ENCODE assay signal across 21 mouse cellular contexts in genomic region chr2:84235641-84236040, GRCm38 (mm10).
DNase-seq lines count a peak whose midpoint lies in the region; ATAC-seq lines count a peak whose summit lies in the region.
"Had no signal": no experiment of that assay in that cellular context is flagged by ENCODE, and none has a peak within 500 bp of the region (broad histone marks: within the 10 kb centered on the region; RNA-seq: fewer than 3 reads in every experiment).

No protein-coding gene starts in this region.

- no peaks in the 10 kb centered on the region for H3K9me3 ChIP-seq in midbrain, embryonic 11.5 days (ENCODE audit: control insufficient read depth, low read length)
- no peaks in the 10 kb centered on the region for H3K9me3 ChIP-seq in midbrain, embryonic 16.5 days (replicated peaks; ENCODE audit: control insufficient read depth, low read length, poor library complexity, severe bottlenecking)
- H3K9me3 ChIP-seq in midbrain, embryonic 12.5 days = no peaks in the 10 kb centered on the region; the same call in 1 of the 2 replicates
- H3K9me3 ChIP-seq in midbrain, embryonic 15.5 days = no peaks in the 10 kb centered on the region
- H3K9me3 ChIP-seq: G1E had no signal

- peak; percentile 86 for DNase-seq in heart, adult 11 months
- no peak for DNase-seq in heart, adult 8-10 months (ENCODE audit: low spot score)
- peak; percentile 64 for DNase-seq in midbrain, embryonic 11.5 days (ENCODE audit: low spot score, missing footprints)
- DNase-seq: adrenal gland, adult 2 months; adrenal gland, adult 8-10 months; adrenal gland, postnatal 10 days; adrenal gland, postnatal 14 days; adrenal gland, postnatal 25 days; adrenal gland, postnatal 36 days; B cell, adult 2 months; cerebellum, adult 11 months; cerebellum, adult 11-12 months; cerebellum, adult 18-20 months had no signal

- no peaks in the 10 kb centered on the region for H3K27me3 ChIP-seq in midbrain, embryonic 11.5 days (ENCODE audit: control insufficient read depth, insufficient read depth, low read length)
- H3K27me3 ChIP-seq in midbrain, embryonic 16.5 days (ENCODE audit: control insufficient read depth, insufficient read depth, low read depth, low read length) = no peaks in the 10 kb centered on the region
- peaks cover 8% of the 10 kb centered on the region for H3K27me3 ChIP-seq in midbrain, embryonic 12.5 days
- H3K27me3 ChIP-seq in midbrain, embryonic 15.5 days (replicated peaks) = no peaks in the 10 kb centered on the region
- H3K27me3 ChIP-seq: CH12.LX had no signal

- H3K4me2 ChIP-seq in midbrain, embryonic 11.5 days = no peak overlapping the region
- H3K4me2 ChIP-seq in midbrain, embryonic 16.5 days (ENCODE audit: low read length) = no peak overlapping the region
- H3K4me2 ChIP-seq in midbrain, embryonic 12.5 days (replicated peaks) = no peak overlapping the region
- no peak overlapping the region for H3K4me2 ChIP-seq in midbrain, embryonic 15.5 days

- H3K4me3 ChIP-seq in midbrain, embryonic 11.5 days (ENCODE audit: low read depth, low read length) = no peak overlapping the region
- H3K4me3 ChIP-seq in midbrain, embryonic 16.5 days (ENCODE audit: low read depth, low read length) = no peak overlapping the region
- no peak overlapping the region for H3K4me3 ChIP-seq in midbrain, embryonic 12.5 days
- no peak overlapping the region for H3K4me3 ChIP-seq in midbrain, embryonic 15.5 days

- no peak overlapping the region for H3K27ac ChIP-seq in midbrain, embryonic 11.5 days (ENCODE audit: low read depth, low read length)
- no peak overlapping the region for H3K27ac ChIP-seq in midbrain, embryonic 16.5 days (ENCODE audit: low read length)
- no peak overlapping the region for H3K27ac ChIP-seq in midbrain, embryonic 12.5 days (replicated peaks)
- no peak overlapping the region for H3K27ac ChIP-seq in midbrain, embryonic 15.5 days

- no peaks in the 10 kb centered on the region for H3K4me1 ChIP-seq in midbrain, embryonic 11.5 days (ENCODE audit: control insufficient read depth, insufficient read depth, low read length)
- no peaks in the 10 kb centered on the region for H3K4me1 ChIP-seq in midbrain, embryonic 16.5 days (ENCODE audit: control insufficient read depth, insufficient read depth, low read length)
- H3K4me1 ChIP-seq in midbrain, embryonic 12.5 days = no peaks in the 10 kb centered on the region
- no peaks in the 10 kb centered on the region for H3K4me1 ChIP-seq in midbrain, embryonic 15.5 days

- 68% methylated on average over 4 of the region's 4 CpGs for WGBS in midbrain, embryonic 11.5 days
- WGBS in midbrain, embryonic 16.5 days = 83% methylated on average over 4 of the region's 4 CpGs
- 76% methylated on average over 4 of the region's 4 CpGs for WGBS in midbrain, embryonic 12.5 days
- WGBS in midbrain, embryonic 15.5 days = 85% methylated on average over 4 of the region's 4 CpGs

- no peaks in the 10 kb centered on the region for H3K36me3 ChIP-seq in midbrain, embryonic 11.5 days (ENCODE audit: control insufficient read depth, insufficient read depth, low read length)
- H3K36me3 ChIP-seq in midbrain, embryonic 16.5 days (ENCODE audit: control insufficient read depth, insufficient read depth, low read length) = no peaks in the 10 kb centered on the region
- no peaks in the 10 kb centered on the region for H3K36me3 ChIP-seq in midbrain, embryonic 12.5 days
- H3K36me3 ChIP-seq in midbrain, embryonic 15.5 days (replicated peaks) = no peaks in the 10 kb centered on the region
- H3K36me3 ChIP-seq: G1E had no signal

- ATAC-seq in midbrain, embryonic 11.5 days (ENCODE audit: low FRiP score) = no peak
- ATAC-seq in midbrain, embryonic 16.5 days = no peak
- ATAC-seq in midbrain, embryonic 12.5 days (ENCODE audit: low FRiP score, low read depth) = peak; percentile 42
- no peak for ATAC-seq in midbrain, embryonic 15.5 days (replicated peaks)
- ATAC-seq: activated CD4-positive, CD25-positive, alpha-beta regulatory T cell, adult 4 months; CD4-positive, CD25-positive, alpha-beta regulatory T cell, adult 4 months; Patski had no signal

- no peak overlapping the region for H3K9ac ChIP-seq in midbrain, embryonic 11.5 days (ENCODE audit: low read length)
- H3K9ac ChIP-seq in midbrain, embryonic 16.5 days (ENCODE audit: low read depth, low read length) = no peak overlapping the region
- H3K9ac ChIP-seq in midbrain, embryonic 12.5 days (replicated peaks) = no peak overlapping the region
- no peak overlapping the region for H3K9ac ChIP-seq in midbrain, embryonic 15.5 days
